Mouse (Mus musculus): Measurements from ENCODE around the gene Snx25. TPM values are rescaled to one million over a fixed set of nuclear protein-coding genes. Genes with fewer than 3 reads are reported as not detected.

Snx25 gene
- polyA plus RNA-seq, 1 experiment: 16.5 TPM

DNA sequence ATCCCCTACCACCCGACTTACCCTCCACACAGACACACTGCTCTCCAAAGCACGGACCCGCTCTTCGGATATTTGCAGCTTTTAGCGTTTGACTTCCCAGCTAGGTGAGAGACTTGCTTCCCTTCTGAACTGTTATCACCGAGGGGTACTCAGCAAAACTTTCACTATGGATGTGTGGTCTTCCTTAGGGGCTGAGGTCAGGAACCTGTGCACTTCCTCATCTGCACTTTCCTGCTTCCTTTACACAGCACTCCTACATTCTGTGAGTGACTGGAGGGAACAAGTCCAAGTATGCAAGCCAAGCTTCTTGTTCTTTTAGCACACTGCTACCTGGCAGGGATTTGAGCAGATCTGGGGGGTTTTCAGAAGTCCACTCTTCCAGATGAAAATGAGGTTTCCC is 73.1 kb downstream of the Snx25 start:
- TF ChIP-seq POLR2A (IDR thresholded peaks at IDR 0.05; ENCODE audit: borderline replicate concordance, extremely low read depth, insufficient read depth, insufficient read length, poor library complexity, severe bottlenecking): no peak
- no peak for TF ChIP-seq CTCF (IDR thresholded peaks at IDR 0.05; ENCODE audit: borderline replicate concordance, extremely low read depth, insufficient read depth, insufficient read length)
- no peak for DNase-seq (ENCODE audit: low read depth)

DNA sequence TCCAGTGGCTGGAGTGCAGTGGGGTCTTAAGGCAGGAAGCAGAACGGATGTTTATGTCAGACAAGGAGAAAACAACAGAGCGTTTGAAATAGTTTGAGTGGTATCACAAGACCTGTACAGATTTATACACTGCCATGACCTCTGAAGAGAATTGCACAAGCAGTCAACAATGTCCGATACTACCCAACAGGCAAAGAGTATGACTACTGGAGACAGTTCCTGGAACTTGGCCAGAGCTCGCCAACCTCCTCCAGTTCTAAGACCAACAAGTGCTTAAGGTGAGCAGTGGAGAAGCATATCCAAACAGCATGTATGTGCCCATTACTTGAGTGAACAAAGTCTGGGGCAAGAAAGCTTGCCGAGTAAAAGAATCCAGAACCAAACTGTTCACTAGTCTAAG is 76.7 kb downstream of the Snx25 start:
- DNase-seq (ENCODE audit: low read depth): no peak
- TF ChIP-seq CTCF (IDR thresholded peaks at IDR 0.05; ENCODE audit: borderline replicate concordance, extremely low read depth, insufficient read depth, insufficient read length) (no peak), POLR2A (IDR thresholded peaks at IDR 0.05; ENCODE audit: borderline replicate concordance, extremely low read depth, insufficient read depth, insufficient read length, poor library complexity, severe bottlenecking) (no peak)

DNA sequence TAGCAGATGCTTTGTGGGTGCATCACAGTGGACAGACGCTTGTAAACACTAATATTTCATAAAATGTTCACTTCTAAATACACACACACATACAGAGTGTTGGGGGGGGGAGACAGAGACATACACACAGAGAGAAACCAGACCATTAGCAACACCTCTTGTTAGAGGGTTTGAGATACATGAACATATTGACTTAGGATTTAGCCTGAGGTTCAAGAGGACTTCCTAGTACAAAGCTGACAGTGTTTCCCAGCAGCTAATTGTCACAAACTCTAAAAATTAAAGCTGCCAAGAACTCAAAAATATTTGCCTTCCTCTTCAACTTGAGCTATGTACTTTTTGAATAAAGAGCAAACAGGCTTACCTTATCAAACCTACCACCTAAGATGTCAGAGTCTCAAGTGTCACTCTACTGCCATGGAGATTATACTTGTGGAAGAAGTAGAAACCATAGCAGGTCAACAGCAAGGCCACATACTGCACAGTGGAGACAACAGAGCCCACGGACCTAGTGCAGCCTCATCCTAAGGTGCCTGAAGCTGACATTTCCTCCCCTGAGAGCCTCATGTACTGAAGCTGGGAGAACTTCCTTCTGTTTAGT is 78.3 kb downstream of the Snx25 start:
- no peak for TF ChIP-seq CTCF (IDR thresholded peaks at IDR 0.05; ENCODE audit: borderline replicate concordance, extremely low read depth, insufficient read depth, insufficient read length)
- no peak for TF ChIP-seq POLR2A (IDR thresholded peaks at IDR 0.05; ENCODE audit: borderline replicate concordance, extremely low read depth, insufficient read depth, insufficient read length, poor library complexity, severe bottlenecking)
- no peak for DNase-seq (ENCODE audit: low read depth)

DNA sequence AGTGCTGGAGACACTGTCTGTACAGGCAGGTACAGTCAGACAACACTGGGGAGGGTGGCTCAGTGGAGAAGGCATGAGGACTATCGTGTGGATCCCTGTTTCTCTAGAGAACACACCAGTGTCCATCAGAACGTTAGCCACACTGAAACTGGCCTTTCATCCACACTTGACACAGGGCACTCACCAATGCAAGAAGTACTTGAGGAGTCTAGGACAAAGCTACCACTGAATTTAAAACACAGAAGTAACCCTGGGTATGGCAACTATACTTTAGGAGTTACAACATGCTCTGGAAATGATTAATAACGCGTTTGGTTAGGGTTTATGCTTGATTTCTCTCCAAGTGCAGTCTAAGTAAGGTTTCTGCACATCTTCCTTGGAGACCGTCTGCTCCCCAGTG is 79.2 kb downstream of the Snx25 start:
- DNase-seq (ENCODE audit: low read depth): no peak
- TF ChIP-seq POLR2A (IDR thresholded peaks at IDR 0.05; ENCODE audit: borderline replicate concordance, extremely low read depth, insufficient read depth, insufficient read length, poor library complexity, severe bottlenecking): no peak
- TF ChIP-seq CTCF (IDR thresholded peaks at IDR 0.05; ENCODE audit: borderline replicate concordance, extremely low read depth, insufficient read depth, insufficient read length): no peak

DNA sequence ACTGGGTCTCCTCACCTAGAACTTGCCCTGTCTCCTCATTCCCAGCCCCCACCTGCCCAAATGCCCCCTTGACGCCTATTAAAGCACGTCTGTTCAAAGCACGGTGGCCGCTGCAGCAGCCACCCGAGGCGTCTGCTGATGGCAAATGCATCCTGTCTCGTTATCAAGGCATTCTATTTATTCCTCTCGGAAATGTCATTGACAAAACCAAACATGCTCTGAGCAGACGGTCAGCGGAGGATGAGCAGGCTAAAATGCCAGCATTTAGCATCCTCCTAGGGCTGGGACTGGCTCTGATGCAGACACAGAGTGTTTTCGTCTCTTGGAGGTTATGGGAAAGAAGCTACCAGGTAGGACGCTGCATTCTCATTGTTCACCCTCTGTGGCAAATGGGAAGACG is 111.7 kb downstream of the Snx25 start:
- peak; percentile 17 for DNase-seq (ENCODE audit: low read depth)
- no peak for TF ChIP-seq POLR2A (IDR thresholded peaks at IDR 0.05; ENCODE audit: borderline replicate concordance, extremely low read depth, insufficient read depth, insufficient read length, poor library complexity, severe bottlenecking)
- TF ChIP-seq CTCF (IDR thresholded peaks at IDR 0.05; ENCODE audit: borderline replicate concordance, extremely low read depth, insufficient read depth, insufficient read length): no peak

DNA sequence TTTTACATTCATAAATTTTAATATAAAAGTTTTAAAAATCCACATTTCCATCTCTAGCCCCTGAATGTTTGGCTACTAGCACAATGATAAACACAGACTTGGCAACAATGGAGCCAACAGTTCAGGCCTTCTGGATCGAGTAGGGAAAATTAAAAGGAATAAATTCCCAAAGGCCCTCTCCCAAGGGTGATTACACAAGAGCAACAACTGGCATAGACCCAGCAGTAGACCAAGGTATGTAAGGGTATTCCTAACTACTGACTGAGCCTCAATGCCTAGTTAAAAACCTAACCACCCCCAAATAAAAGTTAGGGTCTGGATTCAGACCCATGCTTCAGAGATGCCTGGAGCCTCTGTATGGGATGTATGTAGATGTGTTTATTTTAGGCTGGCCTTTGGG is 112.3 kb downstream of the Snx25 start:
- DNase-seq (ENCODE audit: low read depth): no peak

DNA sequence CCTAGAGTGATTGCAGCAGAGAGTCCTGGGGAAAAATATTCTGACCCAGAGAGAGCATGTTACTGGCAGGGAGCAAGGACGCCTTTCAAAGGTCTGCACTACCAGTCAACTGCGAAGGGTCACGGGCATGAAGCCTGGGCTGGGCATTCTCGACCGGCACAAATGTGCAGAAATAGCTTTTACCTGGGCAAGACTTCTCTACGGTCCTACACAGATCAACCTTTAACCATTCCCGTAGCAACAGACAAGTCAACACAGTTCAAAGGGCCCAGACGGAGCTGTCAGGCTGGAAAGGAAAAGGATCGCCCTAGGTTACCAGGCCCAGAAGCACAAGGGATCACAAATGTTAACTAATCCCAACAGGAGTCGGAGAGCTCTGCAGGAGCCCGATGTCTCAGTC is 115.7 kb downstream of the Snx25 start:
- no peak for DNase-seq (ENCODE audit: low read depth)
- TF ChIP-seq CTCF (IDR thresholded peaks at IDR 0.05; ENCODE audit: borderline replicate concordance, extremely low read depth, insufficient read depth, insufficient read length) (no peak), POLR2A (IDR thresholded peaks at IDR 0.05; ENCODE audit: borderline replicate concordance, extremely low read depth, insufficient read depth, insufficient read length, poor library complexity, severe bottlenecking) (no peak)

More for the DNA sequence above, 112.3 kb downstream of the Snx25 start:
- no peak for TF ChIP-seq CTCF (IDR thresholded peaks at IDR 0.05; ENCODE audit: borderline replicate concordance, extremely low read depth, insufficient read depth, insufficient read length)
- TF ChIP-seq POLR2A (IDR thresholded peaks at IDR 0.05; ENCODE audit: borderline replicate concordance, extremely low read depth, insufficient read depth, insufficient read length, poor library complexity, severe bottlenecking): no peak

DNA sequence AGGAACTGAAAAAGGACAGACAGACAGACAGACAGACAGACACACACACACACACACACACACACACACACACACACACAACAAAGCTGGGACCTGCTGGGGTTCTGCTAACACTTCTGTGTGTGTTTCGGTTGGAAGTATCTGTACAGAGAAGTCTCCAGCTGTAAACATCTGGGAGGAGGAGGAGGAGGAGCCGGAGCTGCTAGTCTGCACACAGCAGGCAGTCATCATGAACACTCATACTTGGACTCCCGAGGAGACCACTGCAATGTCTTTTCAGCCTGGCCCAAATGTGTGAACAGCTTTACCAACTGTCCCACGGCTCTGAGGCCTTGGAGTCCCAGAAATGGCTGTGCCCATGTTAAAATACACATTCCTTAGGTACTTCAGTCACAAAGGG is 127.6 kb downstream of the Snx25 start:
- TF ChIP-seq POLR2A (IDR thresholded peaks at IDR 0.05; ENCODE audit: borderline replicate concordance, extremely low read depth, insufficient read depth, insufficient read length, poor library complexity, severe bottlenecking) (no peak), CTCF (IDR thresholded peaks at IDR 0.05; ENCODE audit: borderline replicate concordance, extremely low read depth, insufficient read depth, insufficient read length) (no peak)
- no peak for DNase-seq (ENCODE audit: low read depth)

DNA sequence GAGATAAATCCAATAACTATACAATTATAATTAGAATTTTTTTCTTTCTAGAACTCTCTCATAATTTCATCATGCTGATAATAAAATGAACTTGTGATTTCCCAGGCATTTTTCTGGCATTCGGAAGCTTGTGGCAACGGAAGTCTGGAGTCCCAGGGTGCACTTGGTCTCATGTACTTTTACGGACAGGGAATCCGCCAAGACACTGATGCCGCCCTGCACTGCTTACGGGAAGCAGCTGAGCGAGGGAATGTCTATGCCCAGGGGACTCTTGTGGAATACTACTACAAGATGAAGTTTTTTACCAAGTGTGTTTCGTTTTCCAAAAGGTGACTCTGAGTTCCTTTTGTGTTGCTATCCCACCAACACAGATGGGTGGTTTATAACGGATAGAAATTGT is 129.2 kb downstream of the Snx25 start:
- TF ChIP-seq CTCF (IDR thresholded peaks at IDR 0.05; ENCODE audit: borderline replicate concordance, extremely low read depth, insufficient read depth, insufficient read length): no peak
- DNase-seq (ENCODE audit: low read depth): no peak

DNA sequence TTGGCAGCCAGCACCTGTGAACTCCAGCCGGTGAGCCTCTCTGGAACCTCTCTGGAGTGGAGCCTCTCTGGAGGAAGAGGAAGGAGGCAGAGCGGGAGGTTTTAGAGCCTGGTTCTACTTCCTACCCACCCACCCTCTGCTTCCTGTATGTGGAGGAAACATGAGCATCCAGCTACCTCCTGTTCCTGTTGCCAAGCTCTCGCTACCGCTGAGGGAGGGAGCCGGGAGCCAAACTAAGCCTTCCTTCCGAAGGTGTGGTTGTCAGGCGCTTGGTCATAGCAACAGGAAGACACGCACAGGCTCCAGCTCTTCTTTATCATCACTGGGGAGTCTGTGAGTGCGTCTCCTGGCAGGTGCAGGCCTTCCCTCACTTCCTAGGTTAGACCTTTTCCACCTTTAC is 129.8 kb downstream of the Snx25 start:
- DNase-seq (ENCODE audit: low read depth): no peak
- TF ChIP-seq POLR2A (IDR thresholded peaks at IDR 0.05; ENCODE audit: borderline replicate concordance, extremely low read depth, insufficient read depth, insufficient read length, poor library complexity, severe bottlenecking): no peak
- TF ChIP-seq CTCF (IDR thresholded peaks at IDR 0.05; ENCODE audit: borderline replicate concordance, extremely low read depth, insufficient read depth, insufficient read length): no peak

DNA sequence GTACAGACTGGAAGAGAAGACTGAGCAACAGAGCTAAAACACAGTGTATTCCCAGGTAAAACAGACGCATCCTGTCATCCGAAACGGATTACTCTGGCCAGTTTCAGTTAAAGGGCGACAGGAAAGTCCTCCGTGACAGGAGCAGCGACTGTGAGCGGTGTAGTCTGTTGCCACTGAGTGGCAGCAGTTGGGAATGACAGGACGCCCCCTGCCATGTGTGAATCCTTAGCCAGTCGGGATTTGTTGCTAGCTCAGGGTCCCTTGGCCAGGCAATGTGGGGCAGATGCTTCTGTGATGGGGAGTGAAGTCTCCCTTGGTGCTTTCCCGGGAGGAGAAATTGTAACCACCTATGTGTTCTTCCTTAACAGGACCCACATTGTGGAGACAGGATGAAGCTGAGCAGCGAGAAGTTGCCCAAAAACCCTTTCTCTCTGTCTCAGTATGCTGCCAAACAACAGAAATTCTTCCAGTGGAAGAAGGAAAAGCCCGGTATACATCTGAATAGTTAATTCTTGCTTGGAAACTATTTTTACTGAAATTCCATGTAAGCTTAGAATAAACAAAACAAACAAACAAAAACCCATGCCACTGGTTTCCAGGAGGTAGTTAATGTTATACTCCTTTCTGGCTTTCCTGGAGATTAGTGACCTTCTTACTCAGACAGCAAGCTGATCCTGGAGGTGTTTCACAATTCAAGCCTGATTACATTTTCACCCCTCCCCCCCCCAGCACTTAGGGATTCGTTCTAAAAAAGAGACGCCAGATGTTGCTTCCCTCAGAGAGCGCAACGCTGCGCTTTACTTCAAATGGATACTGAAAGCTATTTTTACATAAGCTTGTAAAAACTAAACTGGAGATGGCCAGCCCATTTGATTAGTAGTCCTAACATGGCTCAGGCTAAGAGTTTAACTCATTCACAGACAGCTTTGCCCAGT is 140.9 kb downstream of the Snx25 start:
- peak; percentile 66 for DNase-seq (ENCODE audit: low read depth)
- TF ChIP-seq POLR2A (IDR thresholded peaks at IDR 0.05; ENCODE audit: borderline replicate concordance, extremely low read depth, insufficient read depth, insufficient read length, poor library complexity, severe bottlenecking): no peak
- TF ChIP-seq CTCF (IDR thresholded peaks at IDR 0.05; ENCODE audit: borderline replicate concordance, extremely low read depth, insufficient read depth, insufficient read length): peak; percentile 36; the same call in 1 of the 2 replicates

DNA sequence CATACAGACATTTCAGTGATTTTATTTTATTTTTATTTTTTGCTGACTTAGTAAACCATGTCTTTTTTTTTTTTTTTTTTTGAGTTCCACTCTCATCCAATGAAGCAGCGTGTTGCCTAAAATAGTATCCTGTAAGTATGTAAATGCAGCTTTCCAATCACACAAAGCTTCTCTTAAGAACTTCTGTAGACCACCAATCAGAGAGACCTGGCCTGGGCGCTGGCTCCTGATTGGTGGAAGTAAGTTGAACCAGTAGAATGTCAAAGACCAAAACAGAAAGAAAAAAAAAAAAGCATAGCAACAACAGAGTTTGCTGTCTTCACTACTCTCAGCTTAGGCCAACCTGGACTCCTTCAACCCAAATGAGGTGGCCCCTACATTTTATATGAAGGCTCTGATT is 141.7 kb downstream of the Snx25 start:
- peak; percentile 51 for DNase-seq (ENCODE audit: low read depth)
- TF ChIP-seq POLR2A (IDR thresholded peaks at IDR 0.05; ENCODE audit: borderline replicate concordance, extremely low read depth, insufficient read depth, insufficient read length, poor library complexity, severe bottlenecking): no peak
- TF ChIP-seq CTCF (IDR thresholded peaks at IDR 0.05; ENCODE audit: borderline replicate concordance, extremely low read depth, insufficient read depth, insufficient read length): no peak

Measured in brain, embryonic 14.5 days (tissue).